Mouse (Mus musculus) hindbrain, embryonic 14.5 days (tissue): ENCODE measurements at regions not wholly inside any gene's neighbourhood (a gene's known extent, or its start where the extent isn't known, plus 50 kb on each side); places are given as distances from the start of the nearest gene placed in this dataset.

Experiments
- ATAC-seq: fragments of 200-750 bp; cut with Nextera tagmentation; 2 replicates; pipeline ENCODE4 v1.8.0; 2017; ENCODE audit warnings: moderate number of reproducible peaks, mild to moderate bottlenecking, moderate TSS enrichment, moderate library complexity; ENCODE audit not compliant: low FRiP score
- DNase-seq: peaks from one replicate; pipeline ENCODE4 v3.0.0-alpha.2; 2015; ENCODE audit warnings: low spot score
- H3K27ac ChIP-seq: fragments of 300-500 bp; sonication (generic); 2 replicates; pipeline ENCODE4 v1.5.1; 2014; ENCODE audit warnings: mild to moderate bottlenecking, moderate library complexity
- H3K27me3 ChIP-seq: fragments of 300-500 bp; sonication (generic); 2 replicates; pipeline ENCODE4 v1.6.1; 2014; ENCODE audit warnings: mild to moderate bottlenecking, low read length, mixed read lengths; ENCODE audit not compliant: control insufficient read depth, insufficient read depth
- H3K36me3 ChIP-seq: fragments of 300-500 bp; sonication (generic); replicated peaks from 2 replicates; pipeline ENCODE4 v1.6.1; 2014; ENCODE audit not compliant: control insufficient read depth, insufficient read depth
- H3K4me1 ChIP-seq: fragments of 300-500 bp; sonication (generic); replicated peaks from 2 replicates; pipeline ENCODE4 v1.6.1; 2014; ENCODE audit warnings: antibody characterized with exemption, low read length, mixed read lengths; ENCODE audit not compliant: control insufficient read depth, insufficient read depth
- H3K4me2 ChIP-seq: fragments of 300-500 bp; sonication (generic); replicated peaks from 2 replicates; pipeline ENCODE4 v1.6.1; 2014; ENCODE audit warnings: mild to moderate bottlenecking, moderate library complexity
- H3K4me3 ChIP-seq: fragments of 300-500 bp; sonication (generic); replicated peaks from 2 replicates; pipeline ENCODE4 v1.5.1; 2014; ENCODE audit warnings: mild to moderate bottlenecking, low read length
- H3K9ac ChIP-seq: fragments of 300-500 bp; sonication (generic); 2 replicates; pipeline ENCODE4 v1.6.1; 2014
- H3K9me3 ChIP-seq: fragments of 300-500 bp; sonication (generic); 2 replicates; pipeline ENCODE4 v1.6.1; 2016; ENCODE audit warnings: low read length; ENCODE audit not compliant: control insufficient read depth
- WGBS: fragments of 180-500 bp; shearing (Covaris S2); extraction: QIAGEN DNeasy Blood & Tissue Kit; methylation state at CpG from one replicate; pipeline ENCODE4 v1.1.7; 2014; 5-methylcytosine and 5-hydroxymethylcytosine counted together

DNA sequence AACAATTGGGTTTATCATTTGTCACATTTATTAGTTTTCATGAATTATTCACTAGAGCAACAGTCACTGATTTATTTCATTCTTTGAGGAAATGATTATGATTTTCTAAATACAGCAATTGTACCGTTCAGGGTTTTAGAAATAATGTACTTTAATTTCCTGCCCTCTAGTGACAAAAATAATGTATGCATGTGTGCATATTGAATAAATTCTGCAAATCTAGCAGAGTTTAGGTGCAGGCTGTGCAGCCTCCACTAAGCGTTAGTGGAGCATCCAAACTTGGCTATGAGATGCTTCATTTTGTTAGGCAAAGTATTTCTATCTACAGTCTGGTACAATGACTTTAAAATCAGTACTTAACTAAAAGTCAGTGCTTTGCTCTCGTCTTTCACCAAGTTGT is 642.1 kb upstream of the A830018L16Rik start:
- no peak overlapping the region for H3K4me3 ChIP-seq
- no peaks in the 10 kb centered on the region for H3K4me1 ChIP-seq
- H3K9me3 ChIP-seq = no peaks in the 10 kb centered on the region
- H3K4me2 ChIP-seq = no peak overlapping the region
- WGBS = 71% methylated on average over 3 of the region's 3 CpGs
- DNase-seq = peak; percentile 66
- H3K27me3 ChIP-seq = no peaks in the 10 kb centered on the region
- no peak overlapping the region for H3K27ac ChIP-seq
- H3K36me3 ChIP-seq = no peaks in the 10 kb centered on the region
- ATAC-seq = no peak
- no peak overlapping the region for H3K9ac ChIP-seq

DNA sequence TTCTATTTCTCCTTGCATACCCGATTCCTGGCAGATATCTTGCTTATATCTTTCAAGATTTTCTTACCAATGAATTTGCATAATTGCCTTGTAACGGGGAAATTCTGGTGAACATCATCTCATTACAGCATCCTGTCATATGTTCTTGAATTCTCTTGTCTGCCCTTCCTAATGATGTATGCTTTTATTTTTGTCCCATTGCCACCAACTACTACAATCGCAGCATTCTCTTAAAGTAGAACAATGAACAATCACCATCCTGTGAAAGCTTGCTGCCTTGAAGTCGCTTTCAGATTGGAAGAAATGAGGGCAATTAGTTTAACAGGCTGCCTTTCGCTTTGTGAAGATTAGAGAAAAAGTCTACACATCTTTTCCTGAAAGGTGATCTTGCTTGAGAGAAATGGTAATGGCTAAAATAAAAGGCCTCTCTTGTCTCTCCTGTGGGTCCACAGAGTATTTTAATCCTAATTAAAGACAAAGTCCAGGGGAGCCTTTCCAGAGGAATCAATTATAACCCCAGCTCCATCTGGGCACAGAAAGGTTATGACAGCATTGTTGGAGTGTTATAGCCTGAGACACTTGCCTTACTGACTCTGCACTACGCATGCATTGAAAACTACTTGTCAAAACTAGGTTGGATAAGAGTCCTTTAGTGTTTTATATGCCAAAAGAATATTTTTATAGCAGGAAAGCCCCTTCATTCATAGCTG is 619.7 kb upstream of the A830018L16Rik start:
- H3K4me3 ChIP-seq = no peak overlapping the region
- H3K27me3 ChIP-seq = no peaks in the 10 kb centered on the region
- no peaks in the 10 kb centered on the region for H3K9me3 ChIP-seq
- H3K36me3 ChIP-seq = no peaks in the 10 kb centered on the region
- H3K4me2 ChIP-seq = no peak overlapping the region
- WGBS = 74% methylated on average over 6 of the region's 6 CpGs
- ATAC-seq (no peak), DNase-seq (no peak)
- no peaks in the 10 kb centered on the region for H3K4me1 ChIP-seq
- H3K27ac ChIP-seq = no peak overlapping the region
- no peak overlapping the region for H3K9ac ChIP-seq

- Histone ChIP-seq H3K27ac (no peak overlapping the region), H3K9me3 (0 out of 2 replicates have a peak, but pooled peaks cover 4% of the 10 kb centered on the region), H3K9ac (no peak overlapping the region), H3K27me3 (no peaks in the 10 kb centered on the region), H3K4me3 (no peak overlapping the region), H3K36me3 (no peaks in the 10 kb centered on the region), H3K4me1 (no peaks in the 10 kb centered on the region), H3K4me2 (no peak overlapping the region)
- peak; percentile 85 for DNase-seq
- ATAC-seq = peak; percentile 77; the same call in 1 of the 2 replicates
- WGBS = 61% methylated on average over 6 of the region's 6 CpGs
Measured at GRCm38 (mm10) chr1:10835653-10836415, 578.1 kb upstream of the A830018L16Rik start.

DNA sequence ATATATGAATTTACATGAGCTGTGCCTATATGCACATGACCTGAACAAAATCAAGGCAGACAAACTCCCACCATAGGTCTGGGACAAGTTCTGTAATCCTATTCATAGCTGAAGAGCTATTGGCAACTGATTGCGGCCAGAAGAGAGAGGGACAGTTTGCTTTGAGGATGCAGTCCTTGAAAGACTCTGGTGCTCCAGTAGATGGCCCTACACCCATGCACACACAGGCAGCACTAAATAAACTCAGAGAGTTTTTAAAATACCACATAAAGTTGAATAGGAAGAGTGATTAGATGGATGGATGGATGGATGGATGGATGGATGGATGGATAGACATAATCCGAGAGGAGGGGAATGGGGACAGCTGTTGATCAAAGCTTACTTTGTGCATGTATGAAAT is 576.7 kb upstream of the A830018L16Rik start:
- DNase-seq (no peak), ATAC-seq (no peak)
- Histone ChIP-seq H3K4me2 (no peak overlapping the region), H3K27ac (no peak overlapping the region), H3K4me3 (no peak overlapping the region), H3K36me3 (no peaks in the 10 kb centered on the region), H3K4me1 (no peaks in the 10 kb centered on the region), H3K9ac (no peak overlapping the region), H3K9me3 (0 out of 2 replicates have a peak, but pooled peaks cover 4% of the 10 kb centered on the region), H3K27me3 (no peaks in the 10 kb centered on the region)
- WGBS = 83% methylated on average over 2 of the region's 2 CpGs

DNA sequence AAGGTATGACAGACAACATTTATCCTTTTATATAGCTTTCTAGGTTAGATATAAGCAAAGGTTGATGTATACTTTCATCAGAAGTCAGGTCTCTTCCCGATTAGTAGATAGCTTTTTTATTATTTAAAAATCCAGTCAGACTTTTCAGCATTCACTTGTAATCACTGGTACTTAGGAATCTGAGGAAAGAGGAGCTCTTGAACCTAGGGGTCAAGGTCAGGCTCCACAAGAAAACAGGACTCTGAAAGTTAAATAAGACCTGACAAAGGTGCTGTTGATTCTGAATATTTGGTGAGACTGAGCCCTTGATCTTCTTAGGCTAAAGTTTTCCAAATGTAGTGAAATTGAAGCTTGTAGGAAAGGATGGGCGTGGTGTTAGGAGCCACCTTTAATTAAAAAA is 561.0 kb upstream of the A830018L16Rik start:
- H3K9ac ChIP-seq = no peak overlapping the region
- H3K4me2 ChIP-seq = no peak overlapping the region
- H3K27ac ChIP-seq = no peak overlapping the region
- ATAC-seq = no peak
- H3K36me3 ChIP-seq = no peaks in the 10 kb centered on the region
- DNase-seq = no peak
- 86% methylated on average over 2 of the region's 2 CpGs for whole genome bisulfite sequencing
- no peaks in the 10 kb centered on the region for H3K9me3 ChIP-seq
- no peaks in the 10 kb centered on the region for H3K4me1 ChIP-seq
- H3K27me3 ChIP-seq = no peaks in the 10 kb centered on the region
- H3K4me3 ChIP-seq = no peak overlapping the region

DNA sequence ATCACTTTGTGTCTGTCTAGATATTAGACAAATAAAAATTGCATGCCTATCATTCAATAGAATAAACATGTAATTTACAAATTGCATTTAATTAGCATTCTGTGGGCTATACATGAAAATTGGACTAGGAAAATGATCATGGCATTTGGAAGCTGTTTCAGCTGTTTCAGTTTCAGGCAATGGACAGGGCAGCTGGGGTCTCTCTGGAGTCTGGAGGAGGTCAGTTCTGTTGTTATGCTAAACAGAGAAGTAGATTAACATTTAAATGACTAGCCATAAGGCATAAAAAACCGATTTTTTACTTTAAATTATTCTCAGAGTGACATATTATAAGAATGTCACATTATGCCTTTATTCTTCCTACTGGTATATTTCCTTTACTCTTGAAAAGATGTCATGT is 559.4 kb upstream of the A830018L16Rik start:
- no peak for DNase-seq

DNA sequence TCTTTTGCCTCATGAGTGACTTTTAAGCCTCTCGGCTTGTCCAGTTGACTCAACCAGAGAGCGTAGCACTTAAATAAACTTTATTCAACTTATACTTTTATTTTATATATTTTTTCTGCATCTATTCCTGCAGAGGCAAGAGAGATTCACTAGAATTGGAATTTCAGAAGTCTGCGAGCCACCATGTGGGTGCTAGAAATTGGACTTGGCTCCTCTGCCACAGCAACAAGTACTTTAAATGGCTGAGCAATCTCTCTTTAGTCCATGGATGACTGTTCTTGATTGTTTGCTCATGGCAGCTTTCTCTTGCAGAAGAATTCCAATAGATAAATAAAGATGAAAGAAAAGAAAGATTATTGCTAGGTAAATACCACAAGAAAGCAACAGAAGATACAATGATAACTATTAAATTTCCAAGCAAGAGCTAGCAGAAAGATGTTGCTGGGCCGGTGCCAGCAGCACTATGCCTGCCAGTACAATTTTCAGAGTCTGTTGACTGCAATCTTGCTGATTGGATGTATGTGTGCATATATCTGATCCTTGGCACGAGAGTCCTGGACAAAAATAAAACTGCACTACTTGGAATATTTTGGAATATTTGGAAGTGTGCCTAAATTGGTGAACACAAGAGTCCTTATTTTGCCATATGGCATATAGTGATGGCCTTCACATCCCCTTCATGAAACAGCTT is 542.6 kb upstream of the A830018L16Rik start:
- no peaks in the 10 kb centered on the region for H3K4me1 ChIP-seq
- no peaks in the 10 kb centered on the region for H3K9me3 ChIP-seq
- H3K4me2 ChIP-seq = no peak overlapping the region
- no peaks in the 10 kb centered on the region for H3K27me3 ChIP-seq
- no peaks in the 10 kb centered on the region for H3K36me3 ChIP-seq
- 95% methylated on average over 5 of the region's 5 CpGs for WGBS
- DNase-seq (no peak), ATAC-seq (no peak)
- H3K9ac ChIP-seq = no peak overlapping the region
- no peak overlapping the region for H3K27ac ChIP-seq
- H3K4me3 ChIP-seq = no peak overlapping the region

More for the DNA sequence above, 559.4 kb upstream of the A830018L16Rik start:
- Histone ChIP-seq H3K9me3 (no peaks in the 10 kb centered on the region), H3K27me3 (no peaks in the 10 kb centered on the region), H3K4me1 (no peaks in the 10 kb centered on the region), H3K27ac (no peak overlapping the region), H3K4me2 (no peak overlapping the region), H3K9ac (no peak overlapping the region), H3K36me3 (no peaks in the 10 kb centered on the region), H3K4me3 (no peak overlapping the region)
- ATAC-seq = no peak
- 13% methylated on average over 1 of the region's 1 CpGs for WGBS

GRCm38 (mm10) chr1:10872266-10872665 is 541.6 kb upstream of the A830018L16Rik start:
- Histone ChIP-seq H3K4me1 (no peaks in the 10 kb centered on the region), H3K27me3 (no peaks in the 10 kb centered on the region), H3K4me2 (no peak overlapping the region), H3K36me3 (no peaks in the 10 kb centered on the region), H3K27ac (no peak overlapping the region), H3K4me3 (no peak overlapping the region), H3K9ac (no peak overlapping the region), H3K9me3 (no peaks in the 10 kb centered on the region)
- ATAC-seq = no peak
- DNase-seq = no peak

GRCm38 (mm10) chr1:10872726-10873125 is 541.2 kb upstream of the A830018L16Rik start:
- H3K9me3 ChIP-seq = no peaks in the 10 kb centered on the region
- DNase-seq = no peak
- no peak overlapping the region for H3K27ac ChIP-seq
- no peak overlapping the region for H3K9ac ChIP-seq
- ATAC-seq = no peak
- H3K4me3 ChIP-seq = no peak overlapping the region
- H3K4me1 ChIP-seq = no peaks in the 10 kb centered on the region
- WGBS = 66% methylated on average over 2 of the region's 2 CpGs
- H3K4me2 ChIP-seq = no peak overlapping the region
- H3K27me3 ChIP-seq = no peaks in the 10 kb centered on the region
- H3K36me3 ChIP-seq = no peaks in the 10 kb centered on the region
